Mouse (Mus musculus): Measurements from ENCODE around the gene Itga7.
A peak's percentile ranks its signal among the peaks of the same experiment; 100 is the strongest.
"Not testable (repeated sequence)": the region's sequence is repeated elsewhere in the genome, so short reads cannot be mapped to it uniquely, and the experiment has no call there.

Gene Itga7

GRCm38 (mm10) chr10:128937756-128938390, 4.3 kb downstream of the Itga7 start:
- DNase-seq = peak in 1 of 2 experiments; percentile 31

DNA sequence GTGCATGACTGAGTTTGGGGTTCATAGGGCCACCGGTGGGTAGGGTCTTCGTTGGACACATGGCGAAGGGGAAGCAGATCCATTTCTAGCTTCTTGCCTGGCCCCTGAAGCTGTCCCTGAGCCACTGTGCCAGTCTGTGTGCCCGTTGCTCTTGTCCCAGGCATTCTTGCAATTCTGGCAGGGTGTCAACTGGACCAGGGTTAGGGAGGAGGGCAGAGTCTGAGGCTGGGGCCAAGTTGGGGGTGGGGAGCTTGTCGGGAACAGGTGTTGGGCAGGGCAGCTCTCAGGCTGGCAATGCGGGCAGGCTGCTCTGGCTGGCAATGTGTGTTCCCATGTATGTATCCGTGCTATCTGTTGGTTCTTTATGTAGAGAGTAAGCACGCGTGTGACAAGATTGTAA, 4.8 kb downstream of the Itga7 start:
- peak; percentile 91 to 95 for DNase-seq

DNA sequence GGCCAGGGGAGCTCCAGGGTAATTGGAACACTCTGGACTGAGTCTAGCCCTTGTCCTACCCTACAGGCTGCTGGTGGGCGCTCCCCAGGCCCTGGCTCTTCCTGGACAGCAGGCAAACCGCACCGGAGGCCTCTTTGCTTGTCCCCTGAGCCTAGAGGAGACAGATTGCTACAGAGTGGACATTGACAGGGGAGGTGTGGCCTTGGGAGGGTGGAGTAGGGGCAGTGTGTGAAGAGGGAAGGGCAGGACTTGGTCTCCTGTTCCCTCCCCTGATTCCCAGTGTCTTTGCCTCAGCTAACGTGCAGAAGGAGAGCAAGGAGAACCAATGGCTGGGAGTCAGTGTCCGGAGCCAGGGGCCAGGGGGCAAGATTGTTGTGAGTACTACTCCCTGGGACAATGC, 5.4 kb downstream of the Itga7 start:
- DNase-seq = peak in 1 of 2 experiments; percentile 34

- no peak for DNase-seq
Measured at GRCm38 (mm10) chr10:128940475-128941061, 7.0 kb downstream of the Itga7 start.

DNA sequence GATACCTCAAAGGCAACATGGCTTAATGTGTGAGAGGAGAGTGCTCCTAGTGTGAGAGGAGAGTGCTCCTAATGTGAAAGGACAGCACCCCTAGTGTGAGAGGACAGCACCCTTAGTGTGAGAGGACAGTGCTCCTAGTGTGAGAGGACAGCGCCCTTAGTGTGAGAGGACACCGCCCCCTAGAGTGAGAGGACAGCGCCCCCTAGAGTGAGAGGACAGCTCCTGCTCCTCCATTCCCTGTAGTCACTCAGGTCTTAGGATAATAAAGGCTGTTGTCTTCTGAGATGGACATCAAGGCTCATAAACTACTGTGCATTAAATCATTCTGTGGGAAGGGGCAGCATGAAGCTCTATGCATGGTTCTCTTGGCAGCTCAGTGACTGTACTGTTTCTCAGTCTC, 12.1 kb downstream of the Itga7 start:
- DNase-seq = peak; percentile 43 to 62

DNA sequence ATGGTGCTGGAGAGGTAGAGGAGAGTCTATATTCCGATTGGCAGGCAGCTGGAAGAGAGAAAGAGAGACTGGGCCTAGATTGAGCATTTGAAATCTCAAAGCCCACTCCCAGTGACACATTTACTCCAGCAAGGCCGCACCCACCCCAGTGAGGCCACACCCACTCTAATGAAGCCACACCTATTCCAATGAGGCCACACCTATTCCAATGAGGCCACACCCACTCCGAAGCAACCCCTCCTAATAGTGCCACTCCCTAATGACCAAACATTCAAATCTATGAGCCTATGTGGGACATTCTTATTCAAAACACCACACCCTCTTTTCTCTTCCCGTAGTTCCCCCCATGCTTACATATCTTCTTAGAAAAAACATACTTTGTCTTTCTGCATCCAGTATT, 13.9 kb downstream of the Itga7 start:
- no peak for DNase-seq

DNA sequence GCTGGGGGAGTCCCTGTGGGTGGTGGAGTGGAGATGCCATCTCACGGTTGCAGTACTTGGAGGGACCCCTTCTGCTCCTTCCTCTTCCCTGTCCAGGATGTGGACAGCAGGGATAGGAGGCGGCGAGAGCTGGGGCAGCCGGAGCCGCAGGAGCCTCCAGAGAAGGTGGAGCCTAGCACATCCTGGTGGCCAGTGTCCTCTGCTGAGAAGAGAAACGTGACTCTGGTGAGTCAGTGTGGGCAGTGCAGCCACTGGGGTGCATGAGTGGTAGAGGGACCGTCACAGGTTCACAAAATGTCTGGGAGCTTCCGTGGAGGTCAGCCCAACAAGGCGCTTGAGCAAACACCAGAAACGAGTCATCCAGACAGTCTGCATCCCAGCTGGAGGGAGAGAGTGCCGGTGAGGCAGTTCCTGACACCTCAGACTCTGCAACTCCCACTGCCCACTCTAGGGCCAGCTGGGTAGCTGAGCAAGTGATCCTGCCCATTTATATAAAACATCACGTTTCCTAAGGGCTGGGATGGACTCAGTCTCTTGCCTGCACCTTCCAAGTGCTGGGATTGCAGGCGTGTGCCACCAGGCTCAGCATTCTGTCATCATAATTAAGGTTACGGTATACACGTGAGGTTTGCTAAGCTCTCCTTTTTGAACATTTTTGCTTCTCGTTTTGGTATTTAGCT, 16.7 kb downstream of the Itga7 start:
- DNase-seq = no peak

GRCm38 (mm10) chr10:128958340-128958739, 24.7 kb downstream of the Itga7 start:
- no peak for DNase-seq

DNA sequence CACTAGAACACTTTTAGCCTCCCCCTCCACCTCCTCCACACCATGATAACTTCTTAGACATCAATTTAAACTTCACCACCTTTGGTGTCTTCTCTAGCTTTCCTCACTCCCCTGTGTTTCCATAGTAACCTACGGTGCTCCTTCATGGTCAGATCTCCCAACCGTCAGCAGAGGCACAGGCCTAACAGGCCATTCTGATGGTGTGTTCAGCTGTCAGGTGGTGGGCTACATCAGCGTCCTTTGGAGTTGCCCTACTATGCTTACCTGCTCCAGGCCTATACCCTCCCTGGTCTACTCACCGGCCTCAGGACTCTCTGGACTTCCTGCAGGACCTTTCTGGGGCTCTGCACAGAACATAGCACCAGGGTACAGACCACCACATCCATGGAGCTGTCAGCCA, 26.5 kb downstream of the Itga7 start:
- no peak for DNase-seq

GRCm38 (mm10) chr10:128960590-128961584, 27.3 kb downstream of the Itga7 start, which contains the start of gene Mettl7b:
TSS of gene Mettl7b (minus strand) at chr10:128960988.
- no peak for DNase-seq

DNA sequence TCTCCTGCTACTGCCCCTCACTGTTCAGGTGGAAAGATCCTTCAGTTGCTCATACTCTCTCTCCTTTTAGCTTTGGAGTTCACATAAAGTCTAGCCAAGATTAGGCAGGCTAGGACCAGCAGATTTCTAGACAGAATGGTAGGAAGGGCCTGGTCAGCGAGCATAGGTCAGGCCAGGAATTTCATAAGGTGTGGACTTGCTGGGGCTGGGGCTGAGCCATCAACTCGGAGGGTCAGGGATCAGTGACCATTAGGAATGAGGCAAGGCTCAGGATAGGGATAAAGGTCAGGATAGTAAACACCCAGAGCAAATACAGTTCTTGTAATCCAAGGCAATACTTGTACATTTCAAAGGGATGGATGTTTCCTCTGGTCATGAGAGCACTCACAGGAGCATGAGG, 31.3 kb downstream of the Itga7 start:
- no peak for DNase-seq

GRCm38 (mm10) chr10:128965871-128966270, 32.3 kb downstream of the Itga7 start:
- no peak for DNase-seq

DNA sequence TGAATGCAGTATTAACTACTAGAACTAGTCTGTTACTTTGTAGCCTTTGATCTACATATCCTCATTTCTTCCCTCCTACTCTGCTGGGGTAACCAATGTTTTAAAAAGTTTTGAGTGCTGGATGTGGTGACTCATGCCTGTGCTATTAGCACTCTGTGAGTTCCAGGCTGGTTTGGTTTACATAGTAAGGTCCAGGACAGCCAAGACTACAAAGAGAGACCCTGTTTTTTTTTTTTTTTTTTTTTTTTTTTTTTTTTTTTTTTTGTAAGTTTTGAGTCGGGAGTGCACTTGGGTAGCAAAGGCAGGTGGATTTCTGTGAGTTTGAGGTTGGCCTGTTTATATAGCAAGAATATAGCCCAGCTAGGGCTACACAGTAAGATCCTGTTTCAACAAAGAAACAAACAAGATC, 34.7 kb downstream of the Itga7 start:
- DNase-seq = no peak

DNA sequence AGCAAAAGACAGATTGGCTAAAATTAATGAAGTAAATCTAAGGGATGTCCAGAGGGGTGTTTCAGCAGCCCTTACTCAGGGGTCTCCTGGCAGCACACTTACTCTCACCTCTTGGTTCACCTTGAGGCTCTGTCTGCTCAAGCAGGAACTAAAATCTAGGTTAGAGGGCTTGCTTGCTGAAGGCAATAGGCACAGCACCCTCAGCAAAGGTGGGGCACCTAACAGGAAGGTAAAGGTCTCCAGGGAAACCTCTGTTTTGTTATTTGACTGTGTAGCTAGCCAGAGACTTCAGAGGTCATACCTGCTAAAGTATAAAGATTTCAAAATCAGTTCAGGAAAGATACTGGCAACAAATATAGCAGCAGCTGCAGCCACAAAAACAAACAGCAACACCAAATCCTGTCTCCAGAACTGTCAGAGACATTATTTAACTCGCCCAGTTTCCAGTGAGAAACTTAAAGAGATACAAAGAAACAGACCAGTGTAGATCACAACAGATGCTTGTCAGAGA, 37.2 kb downstream of the Itga7 start:
- no peak for DNase-seq

DNA sequence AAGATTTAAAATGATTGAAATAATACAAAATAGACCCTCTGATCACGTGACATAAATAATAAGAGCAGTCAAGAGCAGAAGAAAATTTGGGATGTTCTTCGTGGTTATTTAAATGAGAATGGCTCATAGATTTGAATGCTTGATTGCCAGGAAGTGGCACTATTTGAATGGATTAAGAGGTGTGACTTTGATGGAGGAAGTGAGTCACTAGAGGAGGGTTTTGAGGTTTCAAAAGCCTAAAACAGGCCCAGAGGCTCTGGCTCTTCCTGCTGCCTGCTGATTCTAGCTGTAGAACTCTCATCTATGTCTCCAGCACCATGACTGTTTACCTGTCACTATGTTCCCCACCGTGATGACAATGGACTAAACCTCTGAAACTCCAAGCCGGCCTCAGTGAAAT, 39.2 kb downstream of the Itga7 start:
- DNase-seq = no peak

DNA sequence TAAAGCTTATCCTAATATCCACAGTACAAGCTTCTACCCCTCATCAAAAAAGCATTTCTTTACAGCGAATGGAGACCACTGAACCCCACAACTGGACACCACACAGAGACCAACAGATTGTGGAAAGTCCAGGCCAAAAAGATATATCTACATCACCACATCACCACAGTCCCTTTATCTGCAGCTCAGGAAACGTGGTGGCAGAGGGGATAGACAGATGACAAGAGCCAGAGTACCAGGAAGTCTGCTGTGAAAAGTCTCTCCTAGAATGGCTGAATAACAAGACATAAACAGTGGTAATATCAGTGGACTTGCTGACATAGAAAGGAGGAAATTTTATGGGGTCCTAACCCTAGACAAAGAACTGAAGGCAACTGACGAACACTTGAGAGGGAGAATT, 42.8 kb downstream of the Itga7 start:
- no peak for DNase-seq

GRCm38 (mm10) chr10:128977522-128978114, 44.0 kb downstream of the Itga7 start:
- peak; percentile 60 to 62 for DNase-seq

- no peak for DNase-seq
Measured at GRCm38 (mm10) chr10:128980644-128981365, 47.2 kb downstream of the Itga7 start.

DNA sequence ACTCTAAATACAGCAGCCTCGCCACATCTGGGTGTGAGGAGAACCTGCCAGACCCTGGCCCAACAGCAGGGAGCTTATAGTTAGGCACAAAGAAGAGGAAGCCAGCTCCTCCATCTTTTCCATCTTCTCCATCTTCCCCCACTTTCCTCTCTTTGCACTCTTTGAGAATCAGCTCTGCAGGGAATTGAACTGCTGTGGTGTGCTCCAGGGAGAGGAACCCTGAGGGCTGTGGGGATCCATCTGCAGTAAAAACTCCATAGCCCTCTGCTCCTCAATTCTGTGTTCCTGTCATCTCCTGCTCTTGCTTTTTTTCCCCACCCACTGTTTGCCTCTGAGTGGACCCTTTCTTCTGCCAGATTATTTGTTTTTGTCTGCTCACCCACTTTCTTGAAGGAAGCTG, 55.5 kb downstream of the Itga7 start, which contains the start of gene Olfr9:
Gene Olfr9, plus strand, starts transcription at position 301 of the 400 bp plus-strand sequence.
- DNase-seq = not testable (repeated sequence)

GRCm38 (mm10) chr10:128990129-128990850, 56.7 kb downstream of the Itga7 start:
- DNase-seq = not testable (repeated sequence)

DNA sequence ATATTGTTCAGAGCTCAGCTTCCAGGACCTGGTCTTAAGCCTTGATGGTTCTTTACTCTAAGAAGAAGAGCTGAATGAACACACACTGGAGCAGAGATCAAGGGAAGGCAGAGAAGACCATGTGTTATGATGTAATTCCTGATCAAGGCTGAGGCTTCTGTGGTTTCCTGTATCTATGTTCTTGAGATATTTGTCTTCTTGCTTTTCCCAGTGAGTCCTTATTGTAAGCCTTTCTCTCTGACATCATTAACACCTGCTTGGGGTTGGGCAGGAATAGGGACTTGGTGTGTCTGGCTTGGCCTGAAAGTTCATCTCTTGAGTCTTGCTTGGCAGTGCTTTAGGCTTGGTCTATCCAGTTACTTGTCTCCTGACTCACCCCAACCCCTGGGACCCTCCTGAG, 57.4 kb downstream of the Itga7 start:
- no peak for DNase-seq
